Mouse (Mus musculus): Measurements from ENCODE around the gene Hist1h2aa.

Gene Hist1h2aa

GRCm38 (mm10) chr13:23949484-23950246 is 15.4 kb downstream of the Hist1h2aa start:
- DNase-seq: no peak

- no peak for DNase-seq
Measured at GRCm38 (mm10) chr13:23950928-23951327, 16.7 kb downstream of the Hist1h2aa start.

- no peak for DNase-seq
Measured at GRCm38 (mm10) chr13:23959776-23960175, 25.5 kb downstream of the Hist1h2aa start.

- no peak for DNase-seq
Measured at GRCm38 (mm10) chr13:23964909-23965308, 30.6 kb downstream of the Hist1h2aa start.

- no peak for DNase-seq
Measured at GRCm38 (mm10) chr13:23971870-23972269, 37.6 kb downstream of the Hist1h2aa start.

- DNase-seq: no peak
Measured at GRCm38 (mm10) chr13:23972271-23972670, 38.0 kb downstream of the Hist1h2aa start.
